Mouse (Mus musculus) bone marrow macrophage, adult 2 months (primary cell): ENCODE measurements around the gene Vsig8. TPM values are rescaled to one million over a fixed set of nuclear protein-coding genes. Genes with fewer than 3 reads are reported as not detected.

ENCODE experiments used
- H3K27ac ChIP-seq: 2 replicates; pipeline ENCODE4 v1.5.1; 2012; ENCODE audit warnings: low read depth, low read length; ENCODE audit not compliant: insufficient read depth
- H3K4me1 ChIP-seq: 2 replicates; pipeline ENCODE4 v1.6.1; 2012; ENCODE audit warnings: low read length; ENCODE audit not compliant: control insufficient read depth, insufficient read depth
- H3K4me3 ChIP-seq: 2 replicates; pipeline ENCODE4 v1.5.1; 2012; ENCODE audit warnings: mild to moderate bottlenecking, low read length, moderate library complexity; ENCODE audit not compliant: insufficient read depth
- CTCF ChIP-seq: IDR thresholded peaks from 2 replicates; pipeline ENCODE4 v1.5.1; 2012; ENCODE audit warnings: low read depth, mild to moderate bottlenecking, low read length, moderate library complexity
- POLR2A ChIP-seq: IDR thresholded peaks from 2 replicates; pipeline ENCODE4 v1.6.1; 2012; ENCODE audit warnings: mild to moderate bottlenecking, low read depth, low read length, borderline replicate concordance
- polyA plus RNA-seq: library from polyadenylated mRNA; stranded (reverse); fragments of >200 nt; gene quantifications from 2 replicates; pipeline ENCODE4 v1.2.4, GENCODE M21; 2012; ENCODE audit not compliant: missing spikeins, insufficient read depth, insufficient read length

Gene Vsig8
- polyA plus RNA-seq, 1 experiment = not detected

GRCm38 (mm10) chr1:172526380-172527081, 29.2 kb upstream of the Vsig8 start:
- Histone ChIP-seq H3K4me3 (no peak overlapping the region), H3K27ac (no peak overlapping the region), H3K4me1 (peaks cover 31% of the 10 kb centered on the region)
- TF ChIP-seq CTCF (no peak), POLR2A (no peak)

- Histone ChIP-seq H3K4me3 (no peak overlapping the region), H3K27ac (no peak overlapping the region), H3K4me1 (peaks cover 25% of the 10 kb centered on the region)
- TF ChIP-seq CTCF (no peak), POLR2A (no peak)
Observed at GRCm38 (mm10) chr1:172527431-172527830, 28.3 kb upstream of the Vsig8 start.

- TF ChIP-seq POLR2A (no peak), CTCF (peak; percentile 100)
- Histone ChIP-seq H3K27ac (no peak overlapping the region), H3K4me3 (no peak overlapping the region), H3K4me1 (peaks cover 22% of the 10 kb centered on the region)
Observed at GRCm38 (mm10) chr1:172528701-172529100, 27.0 kb upstream of the Vsig8 start.

GRCm38 (mm10) chr1:172530544-172531220, 25.1 kb upstream of the Vsig8 start:
- Histone ChIP-seq H3K27ac (no peak overlapping the region), H3K4me3 (no peak overlapping the region), H3K4me1 (peaks cover 15% of the 10 kb centered on the region)
- TF ChIP-seq POLR2A = no peak
- no peak for TF ChIP-seq CTCF

GRCm38 (mm10) chr1:172532551-172532950, 23.2 kb upstream of the Vsig8 start:
- no peak overlapping the region for H3K27ac ChIP-seq
- no peak for TF ChIP-seq CTCF
- TF ChIP-seq POLR2A = no peak
- no peak overlapping the region for H3K4me3 ChIP-seq
- peaks cover 11% of the 10 kb centered on the region for H3K4me1 ChIP-seq

GRCm38 (mm10) chr1:172535116-172535515, 20.6 kb upstream of the Vsig8 start:
- TF ChIP-seq CTCF (no peak), POLR2A (no peak)

GRCm38 (mm10) chr1:172539827-172540226, 15.9 kb upstream of the Vsig8 start:
- TF ChIP-seq POLR2A (no peak), CTCF (no peak)
- Histone ChIP-seq H3K4me3 (no peak overlapping the region), H3K4me1 (no peaks in the 10 kb centered on the region)

More at GRCm38 (mm10) chr1:172535116-172535515, 20.6 kb upstream of the Vsig8 start:
- Histone ChIP-seq H3K4me1 (peaks cover 10% of the 10 kb centered on the region), H3K27ac (no peak overlapping the region), H3K4me3 (no peak overlapping the region)

GRCm38 (mm10) chr1:172540283-172540820, 15.4 kb upstream of the Vsig8 start:
- no peaks in the 10 kb centered on the region; the same call in 1 of the 2 replicates for H3K4me1 ChIP-seq
- no peak overlapping the region for H3K27ac ChIP-seq
- H3K4me3 ChIP-seq = no peak overlapping the region
- TF ChIP-seq POLR2A = no peak
- no peak for TF ChIP-seq CTCF

More at GRCm38 (mm10) chr1:172539827-172540226, 15.9 kb upstream of the Vsig8 start:
- no peak overlapping the region for H3K27ac ChIP-seq

- H3K4me3 ChIP-seq = no peak overlapping the region
- peaks cover 32% of the 10 kb centered on the region for H3K4me1 ChIP-seq
- peak overlapping the region; percentile 23 for H3K27ac ChIP-seq
- TF ChIP-seq CTCF (no peak), POLR2A (no peak)
Observed at GRCm38 (mm10) chr1:172546062-172546461, 9.7 kb upstream of the Vsig8 start.

- peaks cover 53% of the 10 kb centered on the region for H3K4me1 ChIP-seq
- no peak for TF ChIP-seq POLR2A
- no peak for TF ChIP-seq CTCF
- H3K27ac ChIP-seq = no peak overlapping the region
- no peak overlapping the region for H3K4me3 ChIP-seq
Observed at GRCm38 (mm10) chr1:172548501-172548900, 7.2 kb upstream of the Vsig8 start.
